Mouse (Mus musculus): Measurements from ENCODE around the gene Fam206a. TPM values are rescaled to one million over a fixed set of nuclear protein-coding genes. Genes with fewer than 3 reads are reported as not detected.

Fam206a gene
- total and polyA plus RNA-seq, 2 experiments from 2014 or later = 11.1 to 12.3 TPM

DNA sequence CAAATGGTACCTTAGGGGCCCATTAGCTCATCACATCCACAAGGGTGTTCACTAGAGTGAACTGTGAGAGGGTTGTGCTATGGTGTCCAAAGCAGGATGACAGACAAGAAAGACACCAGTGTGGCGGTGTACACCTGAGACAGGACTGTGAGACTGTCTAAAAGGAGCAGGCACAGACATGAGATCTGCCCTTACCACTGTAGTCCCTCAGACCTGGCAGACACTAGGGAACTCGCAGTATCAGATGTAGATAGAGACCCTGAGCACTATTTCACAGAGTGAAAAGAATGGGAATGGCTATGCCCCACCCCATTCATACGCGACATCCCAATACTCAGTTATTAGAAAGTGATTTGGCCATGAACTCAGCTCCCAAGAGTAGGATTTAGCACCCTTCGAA lies 53.8 kb downstream of the Fam206a start:
- no peaks in the 10 kb centered on the region for H3K27me3 ChIP-seq (ENCODE audit: insufficient read depth, low read length)
- DNase-seq (no peak), ATAC-seq (no peak)
- H3K4me1 ChIP-seq (ENCODE audit: insufficient read depth) = no peaks in the 10 kb centered on the region
- no peak overlapping the region for H3K9ac ChIP-seq
- H3K4me3 ChIP-seq (ENCODE audit: low read depth, low read length) = no peak overlapping the region
- no peaks in the 10 kb centered on the region for H3K36me3 ChIP-seq (ENCODE audit: insufficient read depth)
- H3K9me3 ChIP-seq (ENCODE audit: low read length) = no peaks in the 10 kb centered on the region
- H3K27ac ChIP-seq (ENCODE audit: low read depth, low read length) = no peak overlapping the region
- TF ChIP-seq CTCF (IDR thresholded peaks at IDR 0.05; ENCODE audit: low read depth) = no peak
- no peak overlapping the region for H3K4me2 ChIP-seq (ENCODE audit: low read depth)
- WGBS = 95% methylated on average over 5 of the region's 5 CpGs

DNA sequence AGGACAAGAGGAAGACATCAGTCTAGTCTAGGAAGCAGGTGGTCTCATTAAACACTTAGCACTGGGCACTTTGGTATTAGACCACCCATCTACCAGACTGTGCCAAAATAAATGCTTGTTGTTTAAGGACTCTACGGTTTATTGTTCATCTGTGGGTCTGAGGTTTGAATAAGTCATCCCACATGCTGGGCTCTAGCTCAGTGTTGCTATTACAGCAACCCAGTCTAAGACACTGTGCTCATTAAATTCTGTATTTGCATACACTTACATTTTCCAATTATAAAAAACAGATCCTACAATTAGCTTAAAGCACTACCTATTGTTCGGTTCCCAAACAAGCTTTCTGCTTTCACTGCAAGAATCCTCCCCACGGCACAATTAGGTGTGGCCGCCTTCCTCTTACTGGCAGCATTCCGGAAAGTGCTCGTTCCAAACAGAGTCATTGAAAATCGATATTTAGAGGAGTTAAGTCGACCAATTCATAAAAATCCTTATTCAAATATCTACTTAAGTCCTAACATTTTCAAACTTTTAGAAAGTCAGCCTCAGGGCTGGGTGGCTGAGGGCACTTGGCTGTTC lies 54.3 kb downstream of the Fam206a start:
- Histone ChIP-seq H3K36me3 (ENCODE audit: insufficient read depth) (no peaks in the 10 kb centered on the region), H3K4me3 (ENCODE audit: low read depth, low read length) (no peak overlapping the region), H3K4me1 (ENCODE audit: insufficient read depth) (no peaks in the 10 kb centered on the region), H3K27me3 (ENCODE audit: insufficient read depth, low read length) (no peaks in the 10 kb centered on the region), H3K4me2 (ENCODE audit: low read depth) (no peak overlapping the region), H3K9me3 (ENCODE audit: low read length) (no peaks in the 10 kb centered on the region), H3K9ac (no peak overlapping the region), H3K27ac (ENCODE audit: low read depth, low read length) (no peak overlapping the region)
- no peak for ATAC-seq
- 55% methylated on average over 8 of the region's 8 CpGs for WGBS
- TF ChIP-seq CTCF (IDR thresholded peaks at IDR 0.05; ENCODE audit: low read depth) = no peak
- DNase-seq = no peak

GRCm38 (mm10) chr4:56858733-56859132 lies 56.6 kb downstream of the Fam206a start:
- ATAC-seq (no peak), DNase-seq (no peak)
- TF ChIP-seq CTCF (IDR thresholded peaks at IDR 0.05; ENCODE audit: low read depth) = no peak
- no peaks in the 10 kb centered on the region for H3K27me3 ChIP-seq (ENCODE audit: insufficient read depth, low read length)
- no peak overlapping the region for H3K27ac ChIP-seq (ENCODE audit: low read depth, low read length)
- H3K9ac ChIP-seq = no peak overlapping the region
- 82% methylated on average over 9 of the region's 9 CpGs for WGBS
- H3K4me1 ChIP-seq (ENCODE audit: insufficient read depth) = peaks cover 6% of the 10 kb centered on the region
- no peak overlapping the region for H3K4me2 ChIP-seq (ENCODE audit: low read depth)
- no peak overlapping the region for H3K4me3 ChIP-seq (ENCODE audit: low read depth, low read length)
- no peaks in the 10 kb centered on the region for H3K36me3 ChIP-seq (ENCODE audit: insufficient read depth)
- no peaks in the 10 kb centered on the region for H3K9me3 ChIP-seq (ENCODE audit: low read length)

Other genes starting within 250 kb of the Fam206a start
- gene Gm26657, start 62.3 kb upstream of the Fam206a start, total RNA-seq (2014; rRNA removed) = not detected in 2 replicates
- gene Gm26657, start 62.3 kb upstream of the Fam206a start, polyA plus RNA-seq (2015; fragmentation: Nextera tagmentation; extraction: Ambion mirVana) = not detected in 2 replicates
- gene Actl7b, start 60.9 kb upstream of the Fam206a start, total RNA-seq (2014; rRNA removed) = 0.23 and 0.67 TPM in 2 replicates
- gene Actl7b, start 60.9 kb upstream of the Fam206a start, polyA plus RNA-seq (2015; fragmentation: Nextera tagmentation; extraction: Ambion mirVana) = not detected in 2 replicates
- not detected in 2 replicates for gene Actl7a, start 58.9 kb upstream of the Fam206a start, total RNA-seq (2014; rRNA removed)
- gene Actl7a, start 58.9 kb upstream of the Fam206a start, polyA plus RNA-seq (2015; fragmentation: Nextera tagmentation; extraction: Ambion mirVana) = not detected in 2 replicates
- 89.2 and 98.1 TPM in 2 replicates for gene Elp1, start within 50 bp of the Fam206a start, total RNA-seq (2014; rRNA removed)
- 38.2 and 44.8 TPM in 2 replicates for gene Elp1, start within 50 bp of the Fam206a start, polyA plus RNA-seq (2015; fragmentation: Nextera tagmentation; extraction: Ambion mirVana)
- gene Ctnnal1, start 62.8 kb downstream of the Fam206a start, total RNA-seq (2014; rRNA removed) = 9.2 and 14.5 TPM in 2 replicates
- 5.3 and 8.5 TPM in 2 replicates for gene Ctnnal1, start 62.8 kb downstream of the Fam206a start, polyA plus RNA-seq (2015; fragmentation: Nextera tagmentation; extraction: Ambion mirVana)
- 14.0 and 24.7 TPM in 2 replicates for gene Tmem245, start 145.1 kb downstream of the Fam206a start, total RNA-seq (2014; rRNA removed)
- gene Tmem245, start 145.1 kb downstream of the Fam206a start, polyA plus RNA-seq (2015; fragmentation: Nextera tagmentation; extraction: Ambion mirVana) = 4.2 and 9.8 TPM in 2 replicates
- 41.9 and 43.4 TPM in 2 replicates for gene Frrs1l, start 188.0 kb downstream of the Fam206a start, total RNA-seq (2014; rRNA removed)
- 13.7 and 25.2 TPM in 2 replicates for gene Frrs1l, start 188.0 kb downstream of the Fam206a start, polyA plus RNA-seq (2015; fragmentation: Nextera tagmentation; extraction: Ambion mirVana)

Measured in forebrain, postnatal 0 days (tissue).